In genomic region chr10:80684214-80684613, GRCm38 (mm10) we compare ENCODE assay signal across 9 mouse cellular contexts. TPM values are rescaled to one million over a fixed set of nuclear protein-coding genes. Genes with fewer than 3 reads are reported as not detected.
DNase-seq lines count a peak whose midpoint lies in the region; ATAC-seq and TF ChIP-seq lines count a peak whose summit lies in the region.
"Had no signal": no experiment of that assay in that cellular context is flagged by ENCODE, and none has a peak within 500 bp of the region (broad histone marks: within the 10 kb centered on the region; RNA-seq: fewer than 3 reads in every experiment).

No protein-coding gene starts in this region.

- H3K27ac ChIP-seq in kidney, embryonic 16.5 days (ENCODE audit: low read length) = no peak overlapping the region
- H3K27ac ChIP-seq in liver, embryonic 16.5 days (ENCODE audit: low read length) = peak overlapping the region; percentile 88
- peak overlapping the region; percentile 67 for H3K27ac ChIP-seq in spleen, adult 2 months (ENCODE audit: insufficient read depth, low read length)
- H3K27ac ChIP-seq in forebrain, embryonic 15.5 days (replicated peaks) = no peak overlapping the region
- H3K27ac ChIP-seq: embryonic facial prominence, embryonic 15.5 days had no signal

- H3K9ac ChIP-seq in kidney, embryonic 16.5 days (replicated peaks; ENCODE audit: low read length) = no peak overlapping the region; the same call in 1 of the 2 replicates
- H3K9ac ChIP-seq in liver, embryonic 16.5 days (ENCODE audit: low read depth, low read length) = peak overlapping the region; percentile 19
- H3K9ac ChIP-seq in forebrain, embryonic 15.5 days (replicated peaks) = no peak overlapping the region
- H3K9ac ChIP-seq: embryonic facial prominence, embryonic 15.5 days had no signal

- H3K4me3 ChIP-seq in kidney, embryonic 16.5 days (ENCODE audit: low read length) = no peak overlapping the region
- H3K4me3 ChIP-seq in liver, embryonic 16.5 days (ENCODE audit: low read depth, low read length) = no peak overlapping the region
- H3K4me3 ChIP-seq in spleen, adult 2 months (ENCODE audit: extremely low read depth, insufficient read depth, insufficient read length) = no peak overlapping the region
- no peak overlapping the region for H3K4me3 ChIP-seq in forebrain, embryonic 15.5 days
- H3K4me3 ChIP-seq: embryonic facial prominence, embryonic 15.5 days had no signal

- WGBS in kidney, embryonic 16.5 days = 53% methylated on average over 6 of the region's 6 CpGs
- WGBS in liver, embryonic 16.5 days (ENCODE audit: insufficient replicate concordance) = 44% methylated on average over 6 of the region's 6 CpGs
- 40% methylated on average over 6 of the region's 6 CpGs for WGBS in spleen, adult 2 months
- 62% methylated on average over 6 of the region's 6 CpGs for WGBS in forebrain, embryonic 15.5 days

- H3K27me3 ChIP-seq in kidney, embryonic 16.5 days (ENCODE audit: insufficient read depth, low read length) = no peaks in the 10 kb centered on the region
- no peaks in the 10 kb centered on the region for H3K27me3 ChIP-seq in liver, embryonic 16.5 days (ENCODE audit: control insufficient read depth, insufficient read depth, low read depth, low read length)
- H3K27me3 ChIP-seq in spleen, adult 2 months (ENCODE audit: control insufficient read depth, insufficient read depth, low read length) = no peaks in the 10 kb centered on the region
- H3K27me3 ChIP-seq in forebrain, embryonic 15.5 days = no peaks in the 10 kb centered on the region
- H3K27me3 ChIP-seq: embryonic facial prominence, embryonic 15.5 days had no signal

- H3K9me3 ChIP-seq in kidney, embryonic 16.5 days (ENCODE audit: low read length) = no peaks in the 10 kb centered on the region
- no peaks in the 10 kb centered on the region for H3K9me3 ChIP-seq in liver, embryonic 16.5 days (replicated peaks; ENCODE audit: control insufficient read depth, low read length)
- H3K9me3 ChIP-seq in forebrain, embryonic 15.5 days = no peaks in the 10 kb centered on the region
- H3K9me3 ChIP-seq: embryonic facial prominence, embryonic 15.5 days had no signal

- peak; percentile 83 for DNase-seq in kidney, adult 18-20 months
- DNase-seq in ES-CJ7 (ENCODE audit: low read depth, low spot score) = peak; percentile 72
- peak; percentile 77 for DNase-seq in brain, adult 2 months (ENCODE audit: low read depth, low spot score)
- peak; percentile 65 to 80 for DNase-seq in heart, postnatal 14 days
- DNase-seq in spleen, adult 2 months (ENCODE audit: low read depth in 1 of 2, low spot score in 2 of 2) = peak in 1 of 2 experiments; percentile 86

- TF ChIP-seq CTCF in spleen, adult 2 months (IDR thresholded peaks at IDR 0.05; ENCODE audit: extremely low read depth, insufficient read depth, insufficient read length, insufficient replicate concordance) = peak; percentile 98

- peaks cover 30% of the 10 kb centered on the region for H3K36me3 ChIP-seq in kidney, embryonic 16.5 days (ENCODE audit: insufficient read depth, low read length)
- H3K36me3 ChIP-seq in liver, embryonic 16.5 days (ENCODE audit: control insufficient read depth, insufficient read depth) = peaks cover 11% of the 10 kb centered on the region
- H3K36me3 ChIP-seq in spleen, adult 2 months (ENCODE audit: control insufficient read depth, insufficient read depth, low read length) = peaks cover 22% of the 10 kb centered on the region
- peaks cover 46% of the 10 kb centered on the region for H3K36me3 ChIP-seq in forebrain, embryonic 15.5 days

- H3K4me2 ChIP-seq in kidney, embryonic 16.5 days (replicated peaks; ENCODE audit: low read depth, low read length) = no peak overlapping the region
- no peak overlapping the region for H3K4me2 ChIP-seq in liver, embryonic 16.5 days (ENCODE audit: low read depth, low read length)
- no peak overlapping the region for H3K4me2 ChIP-seq in forebrain, embryonic 15.5 days (replicated peaks)
- H3K4me2 ChIP-seq: embryonic facial prominence, embryonic 15.5 days had no signal

- ATAC-seq in kidney, embryonic 16.5 days (ENCODE audit: low FRiP score, low TSS enrichment) = no peak
- ATAC-seq in liver, embryonic 16.5 days (ENCODE audit: low read depth) = peak; percentile 70
- ATAC-seq in forebrain, embryonic 15.5 days (replicated peaks) = no peak

- TF ChIP-seq POLR2A in spleen, adult 2 months (IDR thresholded peaks at IDR 0.05; ENCODE audit: low read depth, low read length) = no peak

- intact Hi-C loops in heart, postnatal 14 days (cut with DNase I) = loop anchor here (2.0 kb wide), 1 partner anchor 73 kb away; no protein-coding TSS in a partner anchor

- H3K4me1 ChIP-seq in kidney, embryonic 16.5 days (ENCODE audit: insufficient read depth, low read length) = peaks cover 14% of the 10 kb centered on the region
- peaks cover 35% of the 10 kb centered on the region for H3K4me1 ChIP-seq in liver, embryonic 16.5 days (ENCODE audit: control insufficient read depth, low read depth, low read length)
- H3K4me1 ChIP-seq in spleen, adult 2 months (ENCODE audit: control insufficient read depth, insufficient read depth, insufficient read length) = peaks cover 38% of the 10 kb centered on the region
- H3K4me1 ChIP-seq in forebrain, embryonic 15.5 days = peaks cover 5% of the 10 kb centered on the region

RNA-seq across cellular contexts. Expression of gene Mknk2, which starts 6.3 kb away (rescaled TPM):
- 71.1 and 108 TPM in 2 replicates for polyA plus RNA-seq in kidney, embryonic 16.5 days (2015; fragmentation: Nextera tagmentation; extraction: Ambion mirVana)
- total RNA-seq in heart, postnatal 14 days (2021) = 100 to 1,000 TPM; 166 to 169 TPM
- polyA plus RNA-seq in liver, embryonic 16.5 days (2015; fragmentation: Nextera tagmentation; extraction: Ambion mirVana) = 41.5 and 54.4 TPM in 2 replicates
- polyA plus RNA-seq in spleen, adult 2 months (2012; rRNA removed) = 351 and 533 TPM in 2 replicates
- polyA plus RNA-seq in forebrain, embryonic 15.5 days (2015; fragmentation: Nextera tagmentation; extraction: Ambion mirVana) = 60.9 and 64.8 TPM in 2 replicates

RNA-seq across cellular contexts. Expression of gene Mob3a, which starts 17.6 kb away (rescaled TPM):
- 43.1 and 43.2 TPM in 2 replicates for polyA plus RNA-seq in kidney, embryonic 16.5 days (2015; fragmentation: Nextera tagmentation; extraction: Ambion mirVana)
- 10 to 100 TPM in 1 of 2 experiments, 1 to 10 TPM in 1; 7.0 to 11.4 TPM for total RNA-seq in heart, postnatal 14 days (2021)
- 26.1 and 27.4 TPM in 2 replicates for polyA plus RNA-seq in liver, embryonic 16.5 days (2015; fragmentation: Nextera tagmentation; extraction: Ambion mirVana)
- polyA plus RNA-seq in spleen, adult 2 months (2012; rRNA removed) = 130 and 156 TPM in 2 replicates
- polyA plus RNA-seq in forebrain, embryonic 15.5 days (2015; fragmentation: Nextera tagmentation; extraction: Ambion mirVana) = 52.6 and 55.1 TPM in 2 replicates

RNA-seq across cellular contexts. Expression of gene Izumo4, which starts 17.8 kb away (rescaled TPM):
- polyA plus RNA-seq in kidney, embryonic 16.5 days (2015; fragmentation: Nextera tagmentation; extraction: Ambion mirVana) = 23.3 and 23.8 TPM in 2 replicates
- 1 to 10 TPM; 4.5 to 4.9 TPM for total RNA-seq in heart, postnatal 14 days (2021)
- 9.3 and 10.4 TPM in 2 replicates for polyA plus RNA-seq in liver, embryonic 16.5 days (2015; fragmentation: Nextera tagmentation; extraction: Ambion mirVana)
- polyA plus RNA-seq in spleen, adult 2 months (2012; rRNA removed) = 49.0 and 60.8 TPM in 2 replicates
- 33.4 and 35.2 TPM in 2 replicates for polyA plus RNA-seq in forebrain, embryonic 15.5 days (2015; fragmentation: Nextera tagmentation; extraction: Ambion mirVana)

RNA-seq across cellular contexts. Expression of gene Btbd2, which starts 27.3 kb away (rescaled TPM):
- 21.0 and 74.8 TPM in 2 replicates for polyA plus RNA-seq in kidney, embryonic 16.5 days (2015; fragmentation: Nextera tagmentation; extraction: Ambion mirVana)
- total RNA-seq in heart, postnatal 14 days (2021) = 10 to 100 TPM; 40.6 to 41.9 TPM
- polyA plus RNA-seq in liver, embryonic 16.5 days (2015; fragmentation: Nextera tagmentation; extraction: Ambion mirVana) = 2.8 and 5.1 TPM in 2 replicates
- 49.5 and 66.1 TPM in 2 replicates for polyA plus RNA-seq in spleen, adult 2 months (2012; rRNA removed)
- 83.4 and 87.5 TPM in 2 replicates for polyA plus RNA-seq in forebrain, embryonic 15.5 days (2015; fragmentation: Nextera tagmentation; extraction: Ambion mirVana)

RNA-seq across cellular contexts. Expression of gene Ap3d1, which starts 57.9 kb away (rescaled TPM):
- 67.7 and 68.8 TPM in 2 replicates for polyA plus RNA-seq in kidney, embryonic 16.5 days (2015; fragmentation: Nextera tagmentation; extraction: Ambion mirVana)
- total RNA-seq in heart, postnatal 14 days (2021) = 10 to 100 TPM; 44.6 to 47.8 TPM
- polyA plus RNA-seq in liver, embryonic 16.5 days (2015; fragmentation: Nextera tagmentation; extraction: Ambion mirVana) = 20.9 and 21.2 TPM in 2 replicates
- 92.5 and 111 TPM in 2 replicates for polyA plus RNA-seq in spleen, adult 2 months (2012; rRNA removed)
- 98.9 and 103 TPM in 2 replicates for polyA plus RNA-seq in forebrain, embryonic 15.5 days (2015; fragmentation: Nextera tagmentation; extraction: Ambion mirVana)

Comparison
In these comparisons a context has a peak if more than half of its experiments do, and no peak if none do; other contexts are left out.
1. H3K27ac ChIP-seq: peak in liver, embryonic 16.5 days (single experiment) and spleen, adult 2 months (single experiment); none in kidney, embryonic 16.5 days (single experiment) and forebrain, embryonic 15.5 days (single experiment).